Mouse (Mus musculus) intestine, embryonic 16.5 days (tissue): ENCODE data around the gene Spata32. TPM values are rescaled to one million over a fixed set of nuclear protein-coding genes. Genes with fewer than 3 reads are reported as not detected.

Experiments
- polyA plus RNA-seq: library from polyadenylated mRNA; unstranded; fragments of >200 nt; fragmentation: Nextera tagmentation; extraction: Ambion mirVana; gene quantifications from 2 replicates; pipeline ENCODE4 v1.2.1, GENCODE M21; 2015

Gene Spata32
- polyA plus RNA-seq, 1 experiment from 2014 or later, result not detected

Other genes with a start within 250 kb of the Spata32 start
- 55.9 and 59.6 TPM in 2 replicates for gene Nmt1, start 190.2 kb downstream of the Spata32 start, polyA plus RNA-seq
- gene Dcakd, start 190.1 kb downstream of the Spata32 start, polyA plus RNA-seq, result 91.5 and 92.7 TPM in 2 replicates
- 2.1 and 2.3 TPM in 2 replicates for gene Plcd3, start 116.8 kb downstream of the Spata32 start, polyA plus RNA-seq
- gene Acbd4, start 116.8 kb downstream of the Spata32 start, polyA plus RNA-seq, result 30.4 and 32.5 TPM in 2 replicates
- gene Hexim1, start 102.2 kb downstream of the Spata32 start, polyA plus RNA-seq, result 4.2 and 4.6 TPM in 2 replicates
- gene Hexim2, start 86.0 kb downstream of the Spata32 start, polyA plus RNA-seq, result 5.8 TPM in 2 replicates
- 2.2 and 2.3 TPM in 2 replicates for gene Fmnl1, start 47.3 kb downstream of the Spata32 start, polyA plus RNA-seq
- 0.57 and 0.83 TPM in 2 replicates for gene 1700023F06Rik, start 9.9 kb downstream of the Spata32 start, polyA plus RNA-seq
- 3.1 TPM in 2 replicates for gene Map3k14, start 49.0 kb upstream of the Spata32 start, polyA plus RNA-seq
- gene Arhgap27, start 145.3 kb upstream of the Spata32 start, polyA plus RNA-seq, result 40.2 and 42.3 TPM in 2 replicates
- gene Plekhm1, start 194.3 kb upstream of the Spata32 start, polyA plus RNA-seq, result 6.1 and 7.0 TPM in 2 replicates